Comparison of ENCODE assay signal across 16 mouse cellular contexts in the genomic region with DNA sequence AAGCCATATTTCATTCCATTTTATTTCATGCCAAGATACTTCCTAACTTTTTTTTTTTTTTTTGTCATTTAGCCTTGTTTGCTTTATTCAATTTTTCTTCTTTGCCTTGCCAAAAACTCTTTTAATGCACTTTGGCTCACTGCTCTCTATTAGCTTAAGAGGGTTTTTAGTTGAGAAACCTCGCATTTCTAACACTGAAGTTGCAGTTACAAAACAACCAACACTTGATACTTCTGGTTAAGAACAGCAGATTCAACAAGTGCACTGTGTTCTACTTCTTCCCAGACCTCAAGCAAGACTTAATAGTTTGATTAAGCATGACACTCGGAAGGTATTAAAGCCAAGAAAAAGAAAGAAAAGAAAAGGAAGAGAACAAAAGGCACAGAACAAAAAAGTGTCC.
"Had no signal": no experiment of that assay in that cellular context is flagged by ENCODE, and none has a peak within 500 bp of the region (broad histone marks: within the 10 kb centered on the region; RNA-seq: fewer than 3 reads in every experiment).

No protein-coding gene starts in this region.

- H3K4me2 ChIP-seq: neural tube, embryonic 13.5 days; neural tube, embryonic 15.5 days; stomach, embryonic 15.5 days had no signal

- H3K27ac ChIP-seq: neural tube, embryonic 13.5 days; neural tube, embryonic 15.5 days; stomach, embryonic 15.5 days; stomach, postnatal 0 days had no signal

- H3K9me3 ChIP-seq: neural tube, embryonic 15.5 days; stomach, embryonic 15.5 days had no signal

- H3K36me3 ChIP-seq: neural tube, embryonic 13.5 days; neural tube, embryonic 15.5 days; stomach, embryonic 15.5 days had no signal

- H3K4me1 ChIP-seq: neural tube, embryonic 13.5 days; neural tube, embryonic 15.5 days had no signal

- H3K27me3 ChIP-seq: neural tube, embryonic 13.5 days; neural tube, embryonic 15.5 days; stomach, embryonic 15.5 days had no signal

- H3K4me3 ChIP-seq: neural tube, embryonic 13.5 days; neural tube, embryonic 15.5 days; stomach, embryonic 15.5 days had no signal

- DNase-seq: retina, postnatal 1 day; right cerebral cortex, adult 18-20 months; right cerebral cortex, postnatal 14 days; right cerebral cortex, postnatal 25 days; right cerebral cortex, postnatal 4 days; spleen, adult 18-20 months; thymus, adult 18-20 months; thymus, adult 2 months; thymus, postnatal 14 days; thymus, postnatal 25 days; thymus, postnatal 36 days; thymus, postnatal 4 days had no signal

- H3K9ac ChIP-seq: neural tube, embryonic 13.5 days; neural tube, embryonic 15.5 days; stomach, embryonic 15.5 days had no signal
